Mouse (Mus musculus): Measurements from ENCODE around the gene Cd24a. TPM values are rescaled to one million over a fixed set of nuclear protein-coding genes. Genes with fewer than 3 reads are reported as not detected.

Gene Cd24a
- polyA plus RNA-seq, 1 experiment from 2014 or later = 376 TPM

DNA sequence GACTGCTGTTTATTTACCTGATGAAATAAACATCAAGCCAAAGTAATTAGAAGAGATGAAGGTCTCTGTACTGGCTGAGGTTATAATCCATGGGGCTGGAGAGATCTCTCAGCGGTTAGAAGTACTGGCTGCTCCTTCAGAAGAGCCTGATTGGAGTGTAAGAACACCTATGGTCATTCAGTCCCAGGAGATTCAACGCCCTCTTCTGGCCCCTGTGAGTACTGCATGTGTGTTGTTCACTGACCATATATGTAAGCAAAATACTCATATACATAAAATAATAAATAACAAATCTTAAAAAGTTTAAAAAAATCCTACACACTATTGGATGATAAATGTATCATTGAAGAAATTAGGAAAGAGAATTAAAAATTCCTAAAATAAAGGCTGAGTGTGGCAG lies 17.3 kb upstream of the Cd24a start:
- no peak overlapping the region for H3K4me3 ChIP-seq
- no peak overlapping the region for H3K9ac ChIP-seq
- 39% methylated on average over 2 of the region's 2 CpGs for WGBS
- no peaks in the 10 kb centered on the region for H3K27me3 ChIP-seq
- ATAC-seq (ENCODE audit: insufficient number of reproducible peaks, insufficient read depth, low FRiP score, low TSS enrichment) = no peak
- no peak overlapping the region for H3K4me2 ChIP-seq (replicated peaks)
- no peaks in the 10 kb centered on the region for H3K4me1 ChIP-seq
- H3K27ac ChIP-seq = no peak overlapping the region
- no peaks in the 10 kb centered on the region for H3K9me3 ChIP-seq
- no peaks in the 10 kb centered on the region for H3K36me3 ChIP-seq

DNA sequence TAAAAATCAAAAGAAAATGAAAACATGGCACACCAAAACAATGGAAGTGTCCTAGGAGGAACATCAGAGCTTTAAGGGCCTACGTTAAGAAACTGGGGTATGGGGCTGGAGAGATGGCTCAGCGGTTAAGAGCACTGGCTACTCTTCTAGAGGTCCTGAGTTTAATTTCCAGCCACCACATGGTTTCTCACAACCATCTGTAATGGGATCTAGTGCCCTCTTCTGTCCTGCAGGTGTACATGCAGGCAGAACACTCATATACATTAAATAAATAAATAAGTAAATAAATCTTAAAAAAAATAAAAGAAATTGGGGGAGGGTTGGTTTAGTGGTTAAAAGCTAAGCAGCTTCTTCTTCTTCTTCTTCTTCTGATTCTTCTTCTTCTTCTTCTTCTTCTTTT lies 16.8 kb upstream of the Cd24a start:
- H3K27ac ChIP-seq = no peak overlapping the region
- H3K9me3 ChIP-seq = no peaks in the 10 kb centered on the region
- 92% methylated on average over 2 of the region's 2 CpGs for WGBS
- no peaks in the 10 kb centered on the region for H3K4me1 ChIP-seq
- H3K27me3 ChIP-seq = no peaks in the 10 kb centered on the region
- H3K36me3 ChIP-seq = no peaks in the 10 kb centered on the region
- no peak overlapping the region for H3K9ac ChIP-seq
- H3K4me2 ChIP-seq (replicated peaks) = no peak overlapping the region
- no peak overlapping the region for H3K4me3 ChIP-seq
- ATAC-seq (ENCODE audit: insufficient number of reproducible peaks, insufficient read depth, low FRiP score, low TSS enrichment) = no peak

DNA sequence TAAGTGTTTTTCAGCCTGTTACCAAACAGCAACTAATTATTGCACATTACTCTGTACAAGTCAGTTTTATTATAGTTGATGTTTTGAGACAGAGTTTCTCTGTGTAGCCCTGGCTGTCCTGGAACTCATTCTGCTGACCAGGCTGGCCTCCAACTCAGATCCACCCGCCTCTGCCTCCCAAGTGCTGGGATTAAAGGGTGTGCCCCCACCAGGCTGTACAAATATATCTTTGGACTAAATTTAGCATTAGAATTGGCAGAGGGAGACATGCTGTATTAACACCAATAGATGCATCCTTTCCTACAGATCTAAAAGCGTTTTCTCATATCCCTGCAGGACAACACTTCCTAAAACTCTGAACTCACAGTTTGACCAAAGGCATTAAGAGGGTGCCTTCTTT lies 3.7 kb upstream of the Cd24a start:
- H3K4me2 ChIP-seq (replicated peaks) = no peak overlapping the region
- H3K9me3 ChIP-seq = 0 out of 2 replicates have a peak, but pooled peaks cover 6% of the 10 kb centered on the region
- H3K27me3 ChIP-seq = no peaks in the 10 kb centered on the region
- H3K4me1 ChIP-seq = peaks cover 9% of the 10 kb centered on the region; the same call in 1 of the 2 replicates
- ATAC-seq (ENCODE audit: insufficient number of reproducible peaks, insufficient read depth, low FRiP score, low TSS enrichment) = no peak
- WGBS = 78% methylated on average over 2 of the region's 2 CpGs
- no peak overlapping the region for H3K27ac ChIP-seq
- H3K36me3 ChIP-seq = no peaks in the 10 kb centered on the region
- H3K9ac ChIP-seq = no peak overlapping the region
- H3K4me3 ChIP-seq = no peak overlapping the region

DNA sequence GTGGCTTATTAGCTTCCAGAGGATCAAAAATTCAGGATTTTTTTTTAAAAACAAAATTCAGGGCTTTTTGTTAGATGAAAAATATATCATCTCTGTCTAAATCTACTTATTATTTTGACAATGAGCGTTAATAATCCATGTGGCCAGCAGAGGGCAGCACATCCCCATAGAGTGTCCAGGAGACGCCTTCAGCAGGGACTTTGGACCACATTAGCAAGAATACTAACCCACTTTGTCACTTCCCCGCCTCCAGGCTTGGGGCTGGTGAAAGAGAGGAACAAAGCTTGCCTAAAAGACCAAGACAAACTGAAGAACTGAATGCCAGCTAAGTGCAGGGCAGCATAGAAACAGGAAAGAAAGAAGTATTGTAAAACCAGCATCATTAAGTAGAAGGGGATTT lies 3.1 kb upstream of the Cd24a start:
- Histone ChIP-seq H3K9me3 (0 out of 2 replicates have a peak, but pooled peaks cover 6% of the 10 kb centered on the region), H3K27me3 (no peaks in the 10 kb centered on the region), H3K4me1 (peaks cover 9% of the 10 kb centered on the region; the same call in 1 of the 2 replicates), H3K36me3 (no peaks in the 10 kb centered on the region), H3K4me2 (replicated peaks) (no peak overlapping the region), H3K9ac (no peak overlapping the region), H3K27ac (no peak overlapping the region), H3K4me3 (no peak overlapping the region)
- 0% methylated on average over 3 of the region's 3 CpGs for WGBS
- ATAC-seq (ENCODE audit: insufficient number of reproducible peaks, insufficient read depth, low FRiP score, low TSS enrichment) = no peak

DNA sequence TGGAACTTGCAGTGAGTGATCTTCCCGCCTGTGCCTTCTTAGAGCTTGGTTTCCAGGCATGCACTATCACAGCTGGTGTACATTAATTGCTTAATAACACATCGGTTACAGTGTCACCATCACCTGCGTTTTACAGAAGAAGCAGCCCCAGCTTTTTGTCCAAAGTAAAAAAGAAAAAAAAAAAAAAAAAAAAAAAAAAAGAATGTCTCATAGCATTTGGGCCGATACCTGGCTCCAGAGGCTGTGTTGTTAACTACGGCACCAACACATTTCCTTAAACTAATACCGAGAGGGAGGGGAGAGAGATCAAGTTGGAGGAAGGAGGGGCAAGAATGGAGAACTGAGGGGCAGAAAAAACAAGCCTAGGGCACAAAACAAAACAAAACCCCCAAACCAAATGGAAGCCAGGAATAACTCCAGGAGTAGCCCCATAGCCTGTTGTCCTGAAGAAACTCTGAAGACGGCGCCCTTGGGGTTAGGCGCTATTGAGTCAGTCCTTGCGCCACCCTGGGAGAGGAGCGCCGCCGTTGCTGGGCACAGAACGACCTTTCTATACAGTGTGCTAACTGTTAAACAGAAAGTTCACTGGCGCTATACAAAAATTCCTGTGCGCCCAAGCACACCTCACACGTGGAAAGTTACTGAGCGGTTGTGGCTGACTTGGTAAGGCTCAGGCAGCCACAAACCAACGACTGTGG lies 636 bp upstream of the Cd24a start:
- H3K27ac ChIP-seq = peak overlapping the region; percentile 98
- WGBS = 11% methylated on average over 19 of the region's 19 CpGs
- H3K36me3 ChIP-seq = peaks cover 7% of the 10 kb centered on the region
- no peak overlapping the region; the same call in 1 of the 2 replicates for H3K9ac ChIP-seq
- no peaks in the 10 kb centered on the region for H3K27me3 ChIP-seq
- peaks cover 18% of the 10 kb centered on the region for H3K4me1 ChIP-seq
- peak overlapping the region; percentile 75 for H3K4me2 ChIP-seq (replicated peaks)
- H3K9me3 ChIP-seq = no peaks in the 10 kb centered on the region
- ATAC-seq (ENCODE audit: insufficient number of reproducible peaks, insufficient read depth, low FRiP score, low TSS enrichment) = no peak
- peak overlapping the region; percentile 61 for H3K4me3 ChIP-seq

DNA sequence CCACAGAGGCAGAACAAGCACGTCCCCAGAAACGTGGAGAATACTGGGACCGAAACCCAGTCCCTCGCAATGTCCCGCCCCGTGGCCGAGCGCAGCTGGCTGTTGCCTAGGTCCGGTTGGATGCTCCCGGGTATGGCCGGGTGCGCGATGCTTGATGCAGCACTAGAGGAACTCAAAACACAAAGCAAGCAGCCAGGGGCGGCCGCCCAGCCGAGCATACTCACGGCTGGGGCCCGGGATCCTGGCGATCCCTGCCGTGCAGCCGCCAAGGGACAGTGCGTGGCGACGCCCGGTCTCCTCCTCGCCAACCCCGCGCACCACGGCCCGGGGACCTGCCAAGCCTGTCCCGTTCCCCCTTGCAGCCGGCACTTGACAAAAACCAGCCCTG lies 276 bp downstream of the Cd24a start:
- Histone ChIP-seq H3K36me3 (peaks cover 16% of the 10 kb centered on the region), H3K27me3 (no peaks in the 10 kb centered on the region), H3K9ac (peak overlapping the region; percentile 91), H3K4me2 (replicated peaks) (peak overlapping the region; percentile 75), H3K4me3 (peak overlapping the region; percentile 61), H3K9me3 (no peaks in the 10 kb centered on the region), H3K4me1 (peaks cover 18% of the 10 kb centered on the region), H3K27ac (peak overlapping the region; percentile 98)
- ATAC-seq (ENCODE audit: insufficient number of reproducible peaks, insufficient read depth, low FRiP score, low TSS enrichment) = no peak; the same call in 1 of the 2 replicates
- WGBS = 1% methylated on average over 32 of the region's 32 CpGs

DNA sequence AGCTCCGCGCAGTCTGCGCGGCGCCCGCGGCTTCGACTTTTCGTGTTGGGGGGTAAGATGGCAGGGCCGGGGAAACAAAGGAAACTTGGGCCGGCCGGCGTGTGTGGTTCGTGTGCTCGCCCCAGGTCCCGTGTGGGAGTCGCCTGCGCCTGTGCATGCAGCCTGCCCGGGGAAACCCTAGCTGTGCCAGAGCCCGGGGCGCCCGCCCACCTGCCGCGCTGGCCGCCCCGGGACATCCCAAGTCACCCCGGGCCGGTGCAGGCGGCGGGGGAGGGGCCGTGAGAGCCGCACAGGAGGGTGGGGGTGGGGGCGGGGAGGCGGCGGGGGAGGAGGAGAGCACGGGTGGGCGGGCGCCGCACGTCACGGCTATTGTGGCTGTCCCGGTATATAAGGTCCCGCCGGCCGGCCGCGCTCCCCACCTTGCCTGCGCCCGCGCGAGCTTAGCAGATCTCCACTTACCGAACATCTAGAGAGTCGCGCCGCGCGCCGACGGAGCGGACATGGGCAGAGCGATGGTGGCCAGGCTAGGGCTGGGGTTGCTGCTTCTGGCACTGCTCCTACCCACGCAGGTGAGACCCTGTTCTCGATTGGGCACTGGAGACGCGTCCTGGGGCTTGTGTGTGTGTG lies 783 bp downstream of the Cd24a start:
- WGBS = under 1% methylated on average over 63 of the region's 65 CpGs
- Histone ChIP-seq H3K4me1 (peaks cover 18% of the 10 kb centered on the region), H3K4me3 (peak overlapping the region; percentile 61), H3K36me3 (peaks cover 21% of the 10 kb centered on the region), H3K9me3 (no peaks in the 10 kb centered on the region), H3K27me3 (no peaks in the 10 kb centered on the region), H3K9ac (peak overlapping the region; percentile 91), H3K27ac (peak overlapping the region; percentile 98), H3K4me2 (replicated peaks) (peak overlapping the region; percentile 75)
- peak; percentile 84 for ATAC-seq (ENCODE audit: insufficient number of reproducible peaks, insufficient read depth, low FRiP score, low TSS enrichment)

DNA sequence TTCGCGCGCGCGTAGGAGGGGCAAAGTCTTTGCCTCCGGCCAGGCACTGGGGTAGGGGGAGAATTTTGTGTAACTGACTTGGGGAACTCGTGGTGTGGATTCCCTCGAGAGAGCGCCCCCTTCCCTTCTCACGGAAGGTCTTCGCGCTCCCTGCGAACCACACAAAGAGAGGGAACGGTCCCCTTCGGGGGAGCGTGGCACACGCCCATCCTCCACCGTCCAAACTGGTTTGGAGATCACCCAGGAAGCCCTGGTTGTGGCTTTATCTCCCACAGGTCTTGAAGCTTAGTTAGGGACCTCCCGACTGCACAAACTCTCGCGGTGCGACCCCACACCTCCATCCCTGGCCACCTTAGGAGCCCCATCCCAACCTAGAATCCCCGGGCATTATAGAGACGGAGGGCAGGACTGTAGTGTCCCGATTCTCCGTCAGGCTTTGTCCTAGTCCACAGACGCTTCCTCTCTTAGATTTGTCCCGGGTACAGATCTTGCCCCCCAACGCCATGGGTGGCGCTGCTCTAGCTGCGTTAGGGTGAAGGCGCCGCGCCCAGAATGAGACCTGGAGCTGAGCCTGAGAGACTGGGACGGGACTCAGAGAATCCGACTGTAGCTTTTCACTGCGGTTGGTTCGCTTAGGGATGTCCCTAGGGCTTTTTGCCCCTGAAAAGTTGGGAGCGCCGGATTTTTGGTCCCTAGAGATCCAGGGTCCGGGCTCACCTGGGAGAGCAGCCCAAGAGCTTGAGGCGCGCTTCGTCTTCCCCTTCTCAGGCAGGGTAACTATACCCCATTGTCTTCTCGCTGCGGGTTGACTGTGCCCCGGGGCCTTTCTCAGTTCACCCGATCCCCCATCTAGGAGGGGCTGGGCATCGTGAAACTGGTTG lies 1.5 kb downstream of the Cd24a start:
- peaks cover 18% of the 10 kb centered on the region for H3K4me1 ChIP-seq
- H3K9me3 ChIP-seq = no peaks in the 10 kb centered on the region
- peak overlapping the region; percentile 98 for H3K27ac ChIP-seq
- H3K36me3 ChIP-seq = peaks cover 28% of the 10 kb centered on the region
- H3K27me3 ChIP-seq = no peaks in the 10 kb centered on the region
- peak overlapping the region; percentile 91 for H3K9ac ChIP-seq
- under 1% methylated on average over 49 of the region's 49 CpGs for WGBS
- ATAC-seq (ENCODE audit: insufficient number of reproducible peaks, insufficient read depth, low FRiP score, low TSS enrichment) = peak; percentile 30; the same call in 1 of the 2 replicates
- peak overlapping the region; percentile 75 for H3K4me2 ChIP-seq (replicated peaks)
- H3K4me3 ChIP-seq = peak overlapping the region; percentile 61

DNA sequence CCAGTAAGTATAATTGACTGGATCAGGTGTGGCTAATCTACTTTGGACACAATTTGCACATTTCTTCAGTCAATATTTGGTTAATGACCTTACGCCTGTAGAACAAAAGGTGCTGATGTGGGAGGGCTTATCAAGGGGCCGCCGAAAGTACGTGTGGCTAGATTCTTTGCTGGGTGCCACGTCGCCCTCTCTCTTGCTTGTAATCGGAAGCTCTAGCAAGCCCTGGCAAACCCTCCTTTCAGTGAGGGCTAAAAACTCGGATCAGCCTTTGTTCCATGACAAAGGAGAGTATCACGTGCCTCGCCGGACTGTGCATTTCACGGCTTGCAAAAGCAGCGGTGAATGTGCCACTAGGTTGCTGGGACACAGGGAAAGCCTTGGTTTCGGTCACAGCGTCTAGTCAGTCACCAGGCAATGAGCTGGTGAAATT lies 2.6 kb downstream of the Cd24a start:
- Histone ChIP-seq H3K27ac (peak overlapping the region; percentile 98), H3K4me3 (peak overlapping the region; percentile 61), H3K36me3 (peaks cover 38% of the 10 kb centered on the region), H3K4me2 (replicated peaks) (peak overlapping the region; percentile 75), H3K9ac (peak overlapping the region; percentile 91), H3K4me1 (peaks cover 18% of the 10 kb centered on the region), H3K9me3 (no peaks in the 10 kb centered on the region), H3K27me3 (no peaks in the 10 kb centered on the region)
- ATAC-seq (ENCODE audit: insufficient number of reproducible peaks, insufficient read depth, low FRiP score, low TSS enrichment) = no peak
- under 1% methylated on average over 15 of the region's 15 CpGs for WGBS

DNA sequence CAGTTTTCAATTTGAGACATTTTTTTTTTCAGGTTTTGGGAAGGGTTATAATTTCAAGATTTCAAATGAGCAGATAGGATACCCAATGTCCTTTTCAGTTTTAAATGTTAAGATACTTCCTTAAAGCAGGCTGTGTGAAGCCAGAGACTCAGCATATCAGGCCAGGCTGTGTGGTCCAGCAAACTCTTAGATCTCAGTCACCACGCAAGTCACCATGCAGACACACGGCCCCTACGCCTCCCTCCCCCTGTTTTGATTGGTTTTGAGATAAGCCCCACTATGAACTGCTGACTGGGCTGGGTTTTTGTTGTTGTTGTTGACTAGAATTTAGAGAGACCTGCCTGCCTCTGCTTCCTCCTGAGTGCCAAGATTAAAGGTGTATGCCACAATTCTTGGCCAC lies 3.2 kb downstream of the Cd24a start:
- ATAC-seq (ENCODE audit: insufficient number of reproducible peaks, insufficient read depth, low FRiP score, low TSS enrichment) = no peak
- Histone ChIP-seq H3K4me3 (peak overlapping the region; percentile 61), H3K4me1 (peaks cover 18% of the 10 kb centered on the region), H3K27ac (peak overlapping the region; percentile 98), H3K36me3 (peaks cover 38% of the 10 kb centered on the region), H3K4me2 (replicated peaks) (peak overlapping the region; percentile 75), H3K27me3 (no peaks in the 10 kb centered on the region), H3K9ac (peak overlapping the region; percentile 91), H3K9me3 (no peaks in the 10 kb centered on the region)
- 48% methylated on average over 3 of the region's 3 CpGs for WGBS

DNA sequence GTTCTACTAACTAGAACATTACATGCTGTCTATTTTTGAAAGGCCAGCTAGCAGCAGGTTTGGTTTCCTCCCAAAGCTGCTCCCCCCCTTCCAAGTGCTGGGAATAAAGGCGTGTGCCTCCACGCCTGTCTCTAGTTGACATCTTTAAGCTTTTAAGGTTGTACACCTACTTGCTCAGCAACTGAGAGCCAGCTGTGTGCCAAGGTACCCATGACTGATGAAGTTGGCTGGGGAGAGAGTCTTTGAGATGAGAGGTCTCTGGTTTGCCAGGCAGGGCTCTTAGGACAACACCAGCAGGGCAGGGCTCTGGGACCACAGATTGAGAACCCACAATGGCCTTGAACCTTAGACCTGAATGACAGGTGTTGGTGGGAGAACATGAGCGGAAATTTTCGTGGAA lies 6.5 kb downstream of the Cd24a start:
- ATAC-seq (ENCODE audit: insufficient number of reproducible peaks, insufficient read depth, low FRiP score, low TSS enrichment) = no peak
- Histone ChIP-seq H3K4me1 (peaks cover 16% of the 10 kb centered on the region), H3K4me2 (replicated peaks) (no peak overlapping the region), H3K9me3 (no peaks in the 10 kb centered on the region), H3K27ac (no peak overlapping the region), H3K36me3 (peaks cover 38% of the 10 kb centered on the region), H3K4me3 (no peak overlapping the region), H3K27me3 (no peaks in the 10 kb centered on the region), H3K9ac (no peak overlapping the region)
- WGBS = 90% methylated on average over 4 of the region's 4 CpGs

Data from embryonic facial prominence, embryonic 12.5 days (tissue).